Mouse (Mus musculus) erythroblast, adult 5-6 weeks (primary cell): ENCODE measurements around the gene Txndc2. TPM values are rescaled to one million over a fixed set of nuclear protein-coding genes. Genes with fewer than 3 reads are reported as not detected.
"Not testable (repeated sequence)": the region's sequence is repeated elsewhere in the genome, so short reads cannot be mapped to it uniquely, and the experiment has no call there.

ENCODE experiments used
- ATAC-seq: replicated peaks from 2 replicates; pipeline ENCODE4 v1.8.0; 2016; ENCODE audit warnings: moderate number of reproducible peaks, mild to moderate bottlenecking, moderate TSS enrichment, inconsistent platforms; ENCODE audit not compliant: poor library complexity, low FRiP score, severe bottlenecking
- total RNA-seq, 2 experiments: library from RNA; stranded (forward) in 1 of 2; stranded (reverse) in 1 of 2; fragments of 150-400 nt in 1 of 2; fragments of 200-764, 138-1000 nt in 1 of 2; gene quantifications; 2 replicates each; pipeline versions ENCODE4 v1.2.3 to v1.2.4; 2015 to 2017; ENCODE audit warnings: low replicate concordance in 2 of 2

Txndc2 gene
- total RNA-seq, 2 experiments from 2014 or later = not detected

DNA sequence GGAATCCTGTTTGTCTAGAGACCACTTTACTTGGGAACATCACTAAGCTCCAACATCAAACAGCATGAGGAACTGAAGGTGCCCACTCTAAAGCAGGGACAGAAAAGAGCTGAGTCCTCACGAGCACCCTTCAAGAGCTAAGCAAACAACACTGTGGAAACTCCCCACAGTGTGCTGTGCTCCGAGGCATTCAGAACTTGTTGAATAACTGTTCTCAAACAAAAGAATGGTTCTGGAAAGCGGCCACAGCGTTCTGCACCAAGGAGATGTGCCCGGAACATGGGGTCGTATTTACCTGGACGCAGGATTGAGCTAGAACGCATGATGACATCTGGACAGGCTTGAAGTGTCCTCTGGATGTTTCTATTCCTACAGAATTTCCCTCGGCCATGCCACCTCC, 16.0 kb upstream of the Txndc2 start:
- ATAC-seq = no peak

DNA sequence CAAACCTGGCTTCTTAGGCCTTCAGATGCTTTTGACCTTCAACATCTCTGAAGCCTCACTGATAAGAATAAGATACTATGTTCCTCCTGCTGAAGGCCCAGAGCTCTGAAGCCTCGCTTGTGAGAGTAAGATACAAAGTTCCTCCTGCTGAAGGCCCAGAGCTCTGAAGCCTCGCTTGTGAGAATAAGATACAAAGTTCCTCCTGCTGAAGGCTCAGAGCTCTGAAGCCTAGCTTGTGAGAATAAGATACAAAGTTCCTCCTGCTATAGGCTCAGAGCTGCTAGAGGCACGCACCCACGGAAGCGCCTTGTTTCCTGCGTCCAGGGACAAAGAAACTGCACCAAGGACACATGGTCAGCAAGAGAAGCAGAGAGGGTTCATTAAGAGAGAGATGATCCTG, 14.8 kb upstream of the Txndc2 start:
- ATAC-seq = no peak

DNA sequence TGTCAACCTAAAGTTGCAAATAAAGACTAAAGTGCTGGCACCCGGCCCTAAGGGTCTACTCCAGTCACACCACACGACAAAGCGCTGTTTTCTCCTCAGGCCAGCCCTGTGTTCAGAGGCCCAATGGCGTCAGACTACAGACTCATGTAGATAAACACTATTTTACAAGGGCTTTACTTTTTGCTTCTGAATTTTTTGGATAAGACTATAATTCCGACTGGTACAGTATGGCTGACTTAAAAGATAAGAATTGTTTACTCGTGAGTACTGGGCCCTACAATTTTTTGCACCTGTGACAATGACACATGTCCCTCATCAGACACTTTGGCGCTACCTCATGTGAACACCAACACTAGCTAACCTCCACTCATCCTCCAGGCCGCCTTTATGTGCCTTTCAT, 14.1 kb upstream of the Txndc2 start:
- ATAC-seq = peak; percentile 45; the same call in 1 of the 2 replicates

DNA sequence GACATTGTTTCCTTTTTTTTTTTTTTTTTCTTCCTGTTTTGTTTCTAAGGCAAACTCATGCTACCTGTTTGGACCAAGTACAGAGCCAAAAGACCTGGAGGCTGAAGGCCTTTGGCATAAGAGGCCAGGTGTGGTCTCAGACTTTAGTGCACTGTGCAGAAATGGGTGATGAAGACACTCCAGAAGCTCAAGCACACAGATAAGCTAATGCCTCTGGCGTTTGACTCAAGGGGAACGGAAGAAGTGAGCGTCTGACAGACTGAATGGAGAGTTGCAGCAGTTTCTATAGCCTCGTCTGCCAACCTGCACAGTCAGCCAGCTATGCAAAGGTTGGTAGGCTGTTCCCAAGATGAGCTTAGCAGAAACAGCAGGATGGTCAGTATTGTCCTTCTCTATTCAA, 13.6 kb upstream of the Txndc2 start:
- 0 out of 2 replicates have a peak, but pooled peaks have one; percentile 14 for ATAC-seq

DNA sequence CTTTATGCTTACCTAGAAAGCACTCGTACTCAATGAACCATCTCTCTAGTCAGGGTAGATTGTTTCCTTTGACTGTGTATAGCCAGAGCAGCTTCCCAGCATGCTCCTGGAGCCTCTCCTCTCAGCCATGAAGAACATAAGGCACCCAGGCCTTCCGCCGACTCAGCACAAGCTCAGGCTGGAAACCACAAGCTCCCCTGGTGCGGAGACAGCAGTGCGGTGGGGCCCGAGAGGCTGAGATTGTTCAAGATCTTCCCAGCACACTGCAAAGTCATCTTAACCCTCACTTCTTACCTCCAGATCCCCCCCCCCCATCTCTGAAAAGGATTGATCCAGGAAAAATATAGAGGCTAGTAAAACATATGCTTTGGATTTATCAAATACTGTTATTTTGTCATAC, 8.6 kb upstream of the Txndc2 start:
- ATAC-seq = no peak

DNA sequence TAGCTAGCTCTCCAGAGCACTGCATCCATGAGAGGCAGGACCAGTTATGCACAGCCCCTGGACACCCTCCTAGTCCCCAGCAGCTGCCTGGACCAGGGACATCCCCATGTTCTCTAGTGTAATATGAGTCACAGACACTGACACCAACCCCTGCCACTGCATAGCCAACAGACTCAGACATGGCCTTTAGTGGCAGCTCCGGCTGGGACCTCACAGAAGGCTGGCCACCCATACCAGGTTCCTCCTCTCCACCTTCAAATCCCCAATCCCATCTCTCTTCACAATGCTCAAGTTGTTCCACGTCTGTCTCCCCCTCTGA, 7.2 kb upstream of the Txndc2 start:
- ATAC-seq = no peak

DNA sequence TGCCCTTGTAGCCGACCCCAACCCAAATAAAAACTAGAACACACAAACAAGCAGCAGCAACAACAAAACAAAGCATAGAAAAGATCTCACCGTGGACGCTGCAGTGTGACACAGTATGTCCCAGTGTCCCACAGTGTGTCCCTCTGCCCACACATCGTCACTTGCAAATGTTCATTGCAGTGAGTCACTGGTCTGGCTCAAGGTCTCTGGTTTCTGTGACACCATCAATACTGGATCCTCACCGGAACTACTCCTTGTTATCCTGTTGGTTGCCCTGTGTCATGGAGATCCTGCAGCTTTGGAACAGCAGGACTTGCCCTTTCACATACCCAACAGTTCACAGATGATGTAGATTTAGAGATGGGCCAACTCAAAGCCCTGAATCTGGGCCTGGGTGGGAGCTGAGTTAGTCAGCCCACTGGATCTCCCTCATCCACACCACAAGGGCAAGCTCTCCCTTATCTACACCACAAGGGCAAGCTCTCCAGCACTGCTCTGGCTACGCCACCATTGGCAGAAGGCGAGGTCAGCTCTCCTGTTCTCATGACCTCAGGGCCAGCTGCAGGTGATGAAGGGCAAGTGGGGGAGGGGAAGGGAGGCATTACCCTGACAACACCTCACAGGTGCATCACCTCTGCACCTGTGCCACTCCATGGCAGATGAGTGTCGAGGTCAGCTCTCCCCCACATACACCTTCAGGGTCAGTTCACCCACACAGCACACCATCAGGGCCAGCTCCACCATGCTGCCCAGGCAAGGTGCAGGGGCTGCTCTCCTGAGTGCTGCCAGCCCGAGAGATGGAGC, 6.6 kb upstream of the Txndc2 start:
- no peak for ATAC-seq

DNA sequence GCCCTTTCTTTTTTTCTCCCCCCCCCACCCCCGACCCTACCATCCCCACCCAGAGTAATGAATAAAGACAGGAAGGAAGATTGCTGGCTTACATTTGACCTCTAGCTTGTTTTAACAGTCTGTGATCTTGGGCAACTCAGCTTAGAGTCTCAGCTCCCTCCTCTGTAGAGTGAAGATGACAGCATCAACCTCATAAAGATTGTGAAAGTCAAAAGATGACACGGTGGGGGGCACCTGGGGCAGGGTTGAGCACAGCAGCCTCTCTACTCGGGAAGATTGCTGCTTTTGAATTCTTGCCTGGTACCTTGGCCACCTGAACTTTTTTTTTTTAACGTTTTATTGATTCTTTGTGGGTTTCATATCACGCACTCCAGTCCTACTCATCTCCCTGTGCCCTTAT, 6.0 kb upstream of the Txndc2 start:
- ATAC-seq = no peak

DNA sequence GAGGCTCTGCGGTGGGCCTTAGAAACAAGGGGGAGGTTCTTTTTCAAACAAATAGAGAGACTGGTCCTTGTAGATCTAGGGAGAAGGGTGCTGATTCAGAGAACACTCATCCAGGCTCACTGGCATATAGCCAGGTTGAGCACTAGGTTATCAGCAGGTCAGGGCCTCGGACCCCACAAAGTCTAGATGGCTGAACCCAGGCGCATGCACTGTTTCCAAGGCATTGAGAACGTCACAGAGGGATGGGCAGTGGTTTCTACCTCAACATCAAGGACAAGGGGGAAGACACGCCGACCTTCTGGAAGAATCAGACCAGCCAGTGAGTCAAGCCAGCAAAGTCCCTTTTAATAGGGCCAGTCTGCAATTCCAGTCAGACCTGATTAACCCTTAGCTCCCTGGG, 5.3 kb upstream of the Txndc2 start:
- ATAC-seq = no peak

DNA sequence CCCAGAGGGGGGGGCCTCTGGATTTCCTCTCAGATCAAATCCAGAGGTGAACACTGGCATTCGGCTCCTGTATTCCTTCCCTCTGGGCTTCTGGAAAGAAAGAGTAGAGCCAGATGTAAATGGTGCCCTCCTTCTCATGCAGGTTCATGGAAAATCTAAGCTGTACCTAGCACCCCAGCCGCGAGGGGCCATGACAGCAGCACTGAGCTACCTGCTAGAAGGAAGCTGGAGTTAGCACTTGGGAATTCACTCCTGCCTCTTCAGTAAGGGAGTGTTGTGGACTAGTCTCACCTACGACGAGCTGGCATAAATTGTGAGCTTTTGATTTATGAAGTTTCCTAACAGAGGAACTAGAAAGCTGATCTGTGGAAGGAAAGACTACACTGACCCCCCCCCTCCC, 1.6 kb upstream of the Txndc2 start:
- no peak for ATAC-seq

DNA sequence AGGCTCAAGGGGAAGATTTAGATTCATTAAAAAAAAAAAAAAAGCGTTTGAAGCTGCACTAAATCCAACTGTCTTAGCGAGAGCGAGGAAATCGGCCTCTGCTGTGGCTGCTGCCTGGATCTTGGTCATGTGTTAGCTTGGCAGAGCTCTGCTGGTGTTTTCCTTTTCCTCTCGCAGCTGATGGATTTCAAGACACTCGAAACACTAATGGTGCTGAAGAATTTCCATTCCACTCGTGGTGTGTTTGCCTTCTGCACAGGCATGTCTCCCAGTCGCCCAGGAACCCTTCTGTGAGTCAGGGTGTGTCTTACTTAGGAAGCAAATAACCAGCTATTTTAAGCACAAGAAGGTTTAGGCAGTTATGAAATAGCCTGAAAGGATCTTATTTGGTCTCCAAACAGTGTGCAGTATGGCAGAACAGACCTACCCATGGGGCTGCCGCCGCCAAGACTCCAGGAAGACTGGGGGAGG, 1.1 kb upstream of the Txndc2 start:
- ATAC-seq = no peak

DNA sequence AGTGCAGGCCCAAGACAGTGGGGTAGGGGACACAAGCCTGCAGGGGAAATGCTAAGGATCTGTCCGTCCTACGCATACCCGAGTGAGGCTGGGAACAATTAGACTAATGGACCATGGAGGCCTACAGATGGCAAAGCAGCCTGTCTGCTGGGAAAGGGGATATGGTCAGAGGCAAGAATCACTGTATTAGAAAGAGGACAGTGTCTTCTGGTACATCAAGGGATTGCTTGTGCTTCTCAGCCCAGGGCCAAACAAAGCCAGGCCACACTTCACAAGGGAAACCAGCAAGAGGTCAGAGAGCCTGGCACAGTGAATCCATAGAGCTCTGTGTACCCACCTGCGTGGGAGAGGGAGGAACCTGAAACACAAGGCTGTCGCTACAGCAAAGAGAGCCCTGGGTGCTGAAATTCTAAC, 617 bp upstream of the Txndc2 start:
- no peak for ATAC-seq

DNA sequence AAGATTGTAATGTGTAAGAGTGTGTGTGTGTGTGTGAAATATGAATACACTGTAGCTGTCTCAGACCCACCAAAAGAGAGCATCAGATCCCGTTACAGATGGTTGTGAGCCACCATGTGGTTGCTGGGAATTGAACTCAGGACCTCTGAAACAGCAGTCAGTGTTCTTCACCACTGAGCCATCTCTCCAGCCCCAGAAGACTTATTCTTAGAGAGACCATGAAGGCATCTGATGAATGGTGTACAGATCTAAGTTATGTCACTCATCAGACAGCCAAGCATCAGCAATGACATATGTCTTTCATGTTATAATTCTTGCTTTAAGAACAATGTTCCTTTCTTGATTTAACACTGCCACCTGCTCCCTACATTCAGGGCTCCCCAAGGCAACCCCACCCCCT, 2.8 kb downstream of the Txndc2 start:
- ATAC-seq = no peak

DNA sequence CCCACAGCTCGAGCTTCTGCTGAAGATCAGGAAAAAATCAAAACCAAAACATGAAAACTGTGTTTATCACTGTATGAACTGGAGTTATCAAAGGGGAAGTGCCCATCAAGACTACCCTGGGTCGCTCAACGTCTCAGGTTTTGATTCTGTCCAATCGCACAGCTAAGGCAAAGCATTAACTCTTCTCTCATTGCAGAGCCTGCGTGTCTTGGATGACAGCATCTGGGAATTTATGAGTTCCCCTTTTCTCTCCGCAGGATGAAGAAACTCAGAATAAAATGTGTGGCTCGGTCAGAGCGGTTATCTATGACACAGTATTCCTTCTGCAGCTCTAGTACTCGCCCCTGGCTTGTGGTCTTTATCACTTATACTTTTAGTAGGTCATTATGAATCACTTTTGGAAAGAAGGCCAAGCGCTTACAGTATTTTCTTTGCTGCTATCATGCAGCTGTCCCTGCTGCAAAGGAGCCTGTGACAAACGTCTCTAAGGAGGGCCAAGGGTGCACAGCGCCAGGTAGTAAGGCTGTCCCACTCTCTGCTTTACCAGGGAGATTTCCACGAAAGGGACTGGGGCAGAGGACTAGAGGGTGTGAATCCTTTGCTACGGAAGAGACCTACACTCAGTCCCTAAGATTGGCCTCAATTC, 6.1 kb downstream of the Txndc2 start:
- no peak for ATAC-seq

DNA sequence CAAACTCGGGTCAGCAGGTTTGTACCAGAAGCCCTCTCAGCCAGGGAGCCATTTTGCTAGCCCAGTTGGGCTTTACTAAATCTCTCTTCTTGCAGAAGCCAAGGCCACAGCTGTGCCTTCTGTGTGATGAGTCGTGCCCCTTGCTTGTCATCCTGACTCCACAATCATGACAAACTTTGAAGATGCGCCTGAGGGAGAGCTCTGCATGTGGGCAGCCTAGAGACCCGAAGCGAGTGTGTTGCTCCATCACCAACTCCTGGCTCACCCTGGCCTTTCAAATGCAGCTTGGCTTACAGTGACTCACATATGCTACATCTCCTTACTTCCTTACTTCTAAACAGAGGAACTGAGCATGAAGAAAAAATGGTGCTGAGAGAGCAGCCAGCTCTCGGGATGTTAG, 12.0 kb downstream of the Txndc2 start:
- ATAC-seq = no peak

DNA sequence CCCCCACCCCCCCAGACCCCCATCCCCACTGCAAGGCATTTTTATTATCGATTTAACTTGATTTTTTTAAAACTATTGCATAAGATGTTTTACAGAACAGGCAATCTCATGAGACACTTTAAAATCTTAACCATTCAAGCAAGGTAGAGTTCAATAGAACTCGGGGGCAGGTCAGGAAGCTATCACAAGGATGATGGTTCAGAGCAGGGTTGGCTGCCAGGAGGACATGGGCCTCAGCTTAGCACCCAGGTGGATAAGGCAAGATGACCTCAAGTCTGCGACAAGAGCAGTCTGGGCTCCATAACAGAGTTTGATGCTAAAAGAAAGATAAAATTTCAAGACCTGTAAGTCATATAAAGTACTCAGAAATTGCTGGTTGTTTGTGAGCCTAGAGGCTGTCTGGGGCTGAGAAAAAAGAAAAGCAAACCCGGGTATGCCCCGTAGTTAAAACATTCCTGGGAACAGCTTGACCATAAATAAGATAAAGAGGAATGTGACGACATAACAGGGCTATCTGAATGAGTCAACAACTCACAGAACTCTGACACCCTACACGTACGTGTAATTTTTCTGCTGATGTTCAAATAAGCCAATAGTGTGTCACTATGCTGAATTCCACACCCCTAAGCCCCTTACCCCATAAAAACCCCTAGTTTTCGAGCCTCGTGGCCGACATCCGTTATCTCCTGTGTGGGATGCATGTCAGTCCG, 13.0 kb downstream of the Txndc2 start:
- ATAC-seq = not testable (repeated sequence)

DNA sequence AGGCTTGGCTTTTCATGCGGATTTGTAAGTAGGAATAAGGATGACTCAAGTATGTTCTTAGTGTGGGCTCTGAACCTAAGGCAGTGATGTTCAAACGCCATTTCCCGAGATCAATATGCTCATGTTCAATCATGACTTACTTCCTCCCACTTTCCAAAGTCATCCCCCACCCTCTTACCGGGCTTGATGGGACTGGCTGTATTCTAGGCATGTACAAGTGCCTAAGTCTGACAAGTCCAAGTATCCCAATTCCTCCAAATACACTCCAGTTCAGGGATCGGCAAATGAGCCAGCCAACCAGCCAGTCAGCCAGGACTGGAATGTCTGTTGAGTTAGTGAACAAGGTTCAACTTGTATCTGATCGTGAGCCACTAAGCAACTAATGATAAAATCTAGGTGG, 15.7 kb downstream of the Txndc2 start:
- no peak for ATAC-seq

DNA sequence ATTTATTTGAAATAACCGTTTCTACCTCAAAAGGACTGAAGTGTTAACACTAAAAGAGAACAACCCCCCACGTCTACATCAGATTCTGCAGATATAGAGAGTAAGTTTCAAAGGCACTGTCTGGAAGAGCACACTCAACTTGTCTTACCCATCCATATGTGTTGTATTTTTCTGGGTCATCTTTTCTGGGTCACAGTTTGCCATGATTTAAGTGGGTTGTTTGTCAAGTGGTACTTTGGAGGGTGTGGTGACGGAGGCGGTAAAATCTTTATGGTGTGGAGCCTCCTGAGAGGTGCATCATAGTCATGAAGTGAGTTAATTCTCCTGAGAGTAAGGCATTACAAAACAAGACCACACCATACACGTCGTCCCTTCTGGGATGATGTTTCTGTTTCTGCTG, 16.4 kb downstream of the Txndc2 start:
- no peak for ATAC-seq

DNA sequence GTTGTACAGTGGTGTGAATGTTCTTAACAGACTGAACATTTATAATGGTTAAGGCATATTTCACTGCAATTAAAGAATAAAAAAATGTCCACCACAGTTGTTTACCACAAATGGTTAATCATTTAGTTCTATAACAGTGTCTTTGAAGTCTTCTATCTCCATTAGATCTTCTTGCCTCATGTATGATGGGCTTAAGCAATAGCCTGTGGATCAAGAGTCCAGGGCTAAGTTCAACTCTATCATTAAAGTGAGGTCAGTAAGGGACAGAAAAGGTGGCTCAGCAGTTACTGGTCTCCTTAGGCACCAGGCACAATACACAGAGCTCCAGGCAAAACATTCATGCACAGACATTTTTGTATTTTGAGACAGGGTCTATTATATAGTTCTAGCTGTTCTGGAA, 18.8 kb downstream of the Txndc2 start:
- no peak for ATAC-seq

DNA sequence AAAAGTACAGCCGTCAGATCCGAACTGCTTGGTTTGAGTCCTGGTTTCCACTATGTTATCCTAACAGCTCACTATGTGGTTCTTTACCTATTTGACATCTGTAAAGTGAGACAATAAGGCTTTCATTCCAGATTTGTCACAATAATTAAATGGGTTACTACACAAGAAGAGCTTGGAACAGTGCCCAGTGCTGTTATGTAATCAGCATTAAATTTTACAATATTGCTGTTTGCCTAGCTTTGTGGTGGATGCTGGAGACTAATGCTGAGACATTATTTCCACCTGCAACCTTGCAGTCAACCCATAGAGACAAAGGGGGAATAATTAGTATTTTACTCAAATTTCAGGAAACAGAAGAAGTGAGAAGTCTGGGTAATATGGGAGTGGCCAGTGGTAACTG, 23.5 kb downstream of the Txndc2 start:
- no peak for ATAC-seq

DNA sequence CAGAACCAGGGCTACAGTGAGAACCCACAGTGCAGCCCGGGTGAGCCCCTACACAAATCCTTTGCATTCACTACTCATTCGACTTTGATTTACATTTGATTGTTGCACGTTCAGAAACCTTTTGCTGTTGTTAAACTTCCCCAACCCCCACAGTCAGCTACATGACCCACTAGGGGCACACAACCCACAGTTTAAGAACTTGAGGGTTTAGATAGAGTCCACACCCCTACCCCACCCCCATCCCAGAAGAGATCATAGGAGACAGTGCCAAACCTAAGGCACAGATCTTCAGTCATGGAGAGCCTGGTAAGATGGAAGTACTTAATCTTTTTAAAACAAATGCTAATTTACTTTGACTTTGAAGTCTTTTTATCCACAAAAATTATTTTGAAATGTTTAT, 26.3 kb downstream of the Txndc2 start:
- no peak for ATAC-seq
